Mouse (Mus musculus) common myeloid progenitor, adult 5-6 weeks (primary cell): ENCODE results near the gene Cc2d2a. TPM values are rescaled to one million over a fixed set of nuclear protein-coding genes. Genes with fewer than 3 reads are reported as not detected.

Experiments used
- ATAC-seq: replicated peaks from 2 replicates; pipeline ENCODE4 v1.8.0; 2016; ENCODE audit warnings: low read depth, mild to moderate bottlenecking, moderate TSS enrichment, inconsistent platforms; ENCODE audit not compliant: poor library complexity, severe bottlenecking
- total RNA-seq: library from RNA; stranded (forward); fragments of 200-1000, 187-1606 nt; gene quantifications from 2 replicates; pipeline ENCODE4 v1.2.3, GENCODE M21; 2017

Cc2d2a gene
- total RNA-seq, result 2.7 and 3.8 TPM in 2 replicates

DNA sequence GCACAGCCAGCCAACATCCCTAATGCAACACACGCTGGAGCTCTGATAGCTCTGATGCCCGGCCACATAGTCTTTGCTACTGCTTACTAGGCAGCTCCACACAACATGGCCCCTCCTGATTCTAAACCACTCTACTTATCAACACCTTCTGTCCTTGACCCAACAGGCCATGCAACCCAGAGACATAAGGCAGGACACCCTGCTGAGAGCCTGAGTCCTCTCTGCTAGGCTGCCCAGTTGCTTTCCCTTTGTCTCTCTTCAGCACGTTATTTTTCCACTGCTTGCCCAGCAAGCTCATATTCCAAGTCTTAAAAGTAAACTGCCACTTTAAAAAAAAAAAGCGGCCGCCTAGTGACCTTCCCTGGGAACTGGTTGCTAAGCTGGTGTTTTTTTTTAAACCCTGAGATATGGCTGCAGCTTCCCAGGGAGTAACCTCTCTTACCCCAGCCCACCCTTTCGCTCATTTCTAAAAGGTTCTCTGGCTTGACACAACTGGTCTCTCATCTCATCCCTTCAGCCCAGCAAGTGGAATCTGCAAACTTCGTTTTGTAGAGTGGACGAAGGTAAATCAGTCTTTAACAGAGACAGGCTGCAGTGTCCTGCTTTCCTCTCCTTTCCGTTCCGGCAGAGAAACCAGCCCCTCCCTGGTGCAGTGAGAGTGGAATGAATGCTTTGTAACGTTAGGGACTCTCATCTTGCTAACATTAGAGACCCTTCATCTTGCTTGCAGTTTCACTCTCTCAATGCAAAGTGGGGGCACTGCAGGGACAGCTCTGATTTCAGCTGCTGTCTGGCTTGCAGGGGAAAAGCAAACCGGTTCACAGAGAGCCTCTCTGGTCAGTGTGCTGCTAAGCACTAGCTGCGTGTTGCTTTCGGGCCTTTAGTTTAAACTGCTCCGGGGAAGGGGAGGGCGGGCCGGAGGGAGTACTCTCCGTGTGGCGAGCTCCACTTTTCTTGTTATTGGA, at the start of gene Cc2d2a:
TSS of gene Cc2d2a (plus strand) at position 350 of the 965 bp plus-strand sequence.
- peak; percentile 64 for ATAC-seq

DNA sequence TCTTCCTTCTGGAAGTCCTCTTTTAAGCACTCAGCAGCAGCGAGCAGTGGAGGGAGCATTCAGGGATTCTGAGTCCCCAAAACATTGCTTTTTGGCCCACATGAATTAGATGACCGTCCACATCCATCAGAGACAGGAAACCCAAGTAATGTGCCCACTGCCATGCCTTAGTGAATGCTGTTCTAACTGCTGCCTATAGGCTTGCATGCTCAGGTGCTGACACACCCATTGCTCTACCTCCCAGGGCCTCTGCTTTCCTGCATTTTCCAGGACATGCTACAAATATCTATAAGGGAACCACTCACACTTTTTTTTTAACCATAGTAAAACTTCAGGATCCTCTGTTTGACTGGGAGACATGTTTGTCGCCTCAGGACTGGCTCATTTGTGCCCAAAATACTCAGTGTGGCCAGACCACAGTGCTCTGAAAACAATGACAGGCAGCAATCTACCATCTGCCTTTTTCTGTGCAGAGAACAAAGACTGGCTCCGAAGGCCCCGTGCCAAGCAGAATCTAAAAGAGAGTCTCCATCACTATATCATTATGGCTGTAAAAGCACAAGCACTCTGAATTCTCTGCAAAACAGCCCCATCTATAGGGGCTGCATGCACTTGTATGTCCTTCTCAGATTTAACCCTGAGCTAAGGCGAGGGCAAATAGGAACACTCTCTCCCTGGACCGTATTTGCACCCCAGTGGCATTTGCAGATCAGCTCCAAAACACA, 40.4 kb upstream of the Cc2d2a start:
- no peak for ATAC-seq

DNA sequence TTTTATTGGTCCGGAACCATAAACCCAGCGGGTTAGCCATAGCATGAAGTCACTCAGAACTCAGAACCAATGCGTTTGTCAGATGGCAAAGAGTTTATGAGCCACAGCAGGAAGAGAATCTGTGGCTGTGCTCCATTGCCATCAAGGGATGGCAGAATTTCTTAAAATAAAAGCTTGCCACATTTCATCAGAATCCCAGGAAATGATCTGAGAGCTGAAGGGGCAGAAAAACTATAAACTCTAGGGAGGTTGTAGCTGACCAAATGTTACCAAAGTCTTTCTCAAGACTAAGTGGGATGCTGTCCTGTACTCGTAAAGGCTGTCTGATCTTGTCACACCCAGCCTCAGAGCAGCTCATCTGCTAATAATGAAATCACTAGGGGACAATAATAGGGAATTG, 36.7 kb upstream of the Cc2d2a start:
- no peak for ATAC-seq

DNA sequence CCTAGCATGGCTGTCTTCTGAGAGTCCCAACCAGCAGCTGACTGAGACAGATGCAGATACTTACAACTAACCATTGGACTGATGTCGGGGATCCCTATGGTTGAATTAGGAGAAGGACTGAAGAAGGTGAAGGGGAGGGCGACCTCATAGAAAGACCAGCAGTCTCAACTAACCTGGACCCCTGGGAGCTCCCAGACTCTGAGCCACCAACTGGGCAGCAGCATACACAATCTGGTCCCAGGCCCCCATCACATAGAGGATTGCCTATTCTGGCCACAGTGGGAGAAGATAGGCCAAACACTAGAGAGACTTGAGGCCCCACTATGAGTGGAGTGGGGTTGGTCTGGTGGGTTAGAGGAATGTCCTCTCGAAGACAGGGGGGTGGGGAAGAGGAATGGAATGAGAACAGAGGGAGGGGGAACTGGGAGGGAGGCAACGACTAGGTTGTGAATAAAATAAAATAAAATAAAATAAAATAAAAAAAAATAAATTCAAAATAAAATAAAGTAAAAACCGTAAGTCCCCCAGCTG, 28.0 kb upstream of the Cc2d2a start:
- ATAC-seq, result no peak

DNA sequence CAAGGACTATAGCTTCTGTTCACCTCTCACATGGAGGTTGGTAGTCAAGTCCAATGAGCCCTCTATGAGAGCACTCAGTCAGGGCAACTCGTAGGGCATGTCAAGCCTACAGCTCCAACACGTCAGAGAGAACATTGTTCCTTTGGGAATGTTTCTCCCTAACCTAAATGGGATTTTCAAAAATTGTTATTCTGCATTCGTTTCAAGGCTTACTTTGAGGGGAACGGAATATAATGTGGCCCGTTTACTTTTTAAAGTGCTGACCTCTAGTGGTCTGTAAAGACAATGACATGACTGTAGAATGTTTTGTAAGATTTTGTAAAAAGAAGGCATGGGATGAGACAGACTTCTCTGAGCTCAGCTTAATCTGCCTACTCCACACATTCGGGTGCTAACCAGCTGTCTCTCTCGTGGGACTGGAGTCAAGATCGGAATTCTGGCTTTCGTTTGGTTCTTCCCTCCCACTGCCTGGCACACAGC, 27.5 kb upstream of the Cc2d2a start:
- peak; percentile 94 for ATAC-seq

DNA sequence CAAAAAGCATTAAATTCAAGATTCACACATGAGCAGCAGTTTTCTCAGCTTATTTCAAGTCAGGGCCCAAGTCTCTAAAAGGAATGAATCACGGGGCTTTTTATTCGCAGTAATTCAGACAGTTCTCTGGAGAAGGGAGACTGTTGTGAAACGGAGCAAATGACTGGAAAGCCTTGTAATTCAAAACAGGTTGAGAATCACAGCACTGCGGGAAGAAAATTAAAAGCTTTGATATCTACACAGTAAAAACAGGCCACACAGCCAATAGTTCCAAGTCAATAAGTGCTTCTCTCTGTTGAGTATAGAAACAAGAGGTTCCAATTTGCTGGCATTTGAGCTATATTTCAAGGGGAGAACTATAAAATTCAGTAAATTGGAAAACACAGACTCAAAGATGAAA, 17.1 kb upstream of the Cc2d2a start:
- no peak for ATAC-seq

DNA sequence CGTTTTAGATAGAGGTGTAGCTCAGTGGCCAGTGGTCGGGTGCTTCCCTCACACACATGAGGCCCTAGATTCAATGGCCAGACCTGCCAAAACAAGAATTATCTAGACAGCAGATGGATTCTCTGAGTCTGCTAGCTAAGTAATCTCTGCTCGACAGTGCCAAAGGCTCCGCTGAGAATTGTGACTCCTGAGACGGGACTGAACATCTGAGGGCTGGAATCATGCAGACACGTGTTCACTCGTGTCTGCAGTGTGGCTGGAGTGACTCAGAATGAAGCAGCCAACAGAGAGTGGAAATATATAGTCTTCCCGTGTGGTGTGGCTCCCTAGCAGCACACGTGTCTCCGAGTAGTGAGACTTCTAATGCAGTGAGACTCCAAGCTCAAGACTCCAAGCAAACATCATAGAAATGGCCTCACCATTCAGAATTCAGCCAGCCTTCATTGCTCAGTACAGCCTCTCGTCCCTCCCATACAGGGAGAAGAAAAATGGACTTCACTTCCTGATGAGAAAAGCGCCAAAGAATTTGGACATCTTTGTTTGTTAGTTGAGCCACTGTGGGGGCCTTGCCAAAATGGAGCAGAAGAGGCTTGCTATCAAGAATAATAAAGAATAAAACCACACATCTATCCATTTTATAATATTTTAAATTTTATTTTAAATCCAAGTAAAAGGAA, 14.9 kb upstream of the Cc2d2a start:
- no peak for ATAC-seq

DNA sequence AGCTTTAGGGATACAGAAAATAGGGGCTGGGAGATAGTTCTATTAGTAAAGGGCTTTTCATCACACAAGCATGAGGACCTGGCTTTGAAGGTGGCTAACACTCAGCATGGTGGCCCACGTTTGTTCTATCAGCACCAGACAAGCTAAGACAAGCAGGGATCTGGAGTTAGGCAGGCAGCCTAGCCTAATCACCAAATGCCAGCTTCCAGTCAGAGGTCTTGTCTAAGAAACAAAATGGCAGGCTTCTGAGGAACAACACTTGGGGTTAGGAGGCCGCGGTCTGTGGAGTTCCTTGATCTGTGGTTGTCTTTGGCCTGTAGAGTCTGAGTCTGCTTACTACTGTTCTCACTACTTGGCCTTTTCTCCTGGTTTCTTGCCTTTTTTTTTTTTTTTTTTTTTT, 648 bp upstream of the Cc2d2a start:
- ATAC-seq, result no peak

DNA sequence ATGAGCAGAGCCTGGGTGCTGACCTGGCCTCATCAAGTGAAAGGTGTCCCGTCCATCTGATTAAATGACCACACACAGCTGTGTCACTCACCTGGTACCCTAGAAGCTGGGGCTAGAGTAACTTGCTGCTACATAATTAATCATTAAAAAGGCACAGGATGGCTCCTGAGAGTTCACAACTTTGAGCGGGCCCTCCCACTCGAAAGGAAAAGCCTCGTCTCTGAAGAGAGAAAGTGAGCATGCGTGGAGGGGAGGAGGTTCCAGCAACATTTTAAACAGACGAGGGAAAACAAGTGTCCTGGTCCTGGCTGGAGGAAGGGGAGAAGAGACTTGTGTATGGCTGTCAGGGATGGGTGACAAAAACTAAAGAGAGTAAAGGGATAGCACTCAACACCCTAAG, 1.4 kb downstream of the Cc2d2a start:
- ATAC-seq, result no peak

DNA sequence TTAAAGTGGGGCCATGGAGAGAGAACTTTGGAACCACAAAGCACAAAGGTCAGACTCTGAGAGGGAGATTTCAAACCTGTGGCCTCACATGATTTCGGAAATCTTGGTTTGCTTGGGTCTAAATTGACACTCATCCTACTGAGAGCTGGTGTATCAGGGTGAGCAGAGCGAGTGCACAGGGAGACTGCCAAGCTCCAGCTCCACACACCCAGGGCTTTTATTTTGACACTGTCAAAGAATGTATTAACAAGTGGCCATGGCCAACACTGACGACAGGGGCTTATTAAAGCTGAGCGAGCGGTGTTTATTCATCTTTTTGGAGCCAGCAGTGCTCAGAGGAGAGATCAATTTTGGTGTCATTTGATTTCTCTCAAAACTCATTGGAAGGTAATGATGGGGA, 3.0 kb downstream of the Cc2d2a start:
- ATAC-seq, result no peak

DNA sequence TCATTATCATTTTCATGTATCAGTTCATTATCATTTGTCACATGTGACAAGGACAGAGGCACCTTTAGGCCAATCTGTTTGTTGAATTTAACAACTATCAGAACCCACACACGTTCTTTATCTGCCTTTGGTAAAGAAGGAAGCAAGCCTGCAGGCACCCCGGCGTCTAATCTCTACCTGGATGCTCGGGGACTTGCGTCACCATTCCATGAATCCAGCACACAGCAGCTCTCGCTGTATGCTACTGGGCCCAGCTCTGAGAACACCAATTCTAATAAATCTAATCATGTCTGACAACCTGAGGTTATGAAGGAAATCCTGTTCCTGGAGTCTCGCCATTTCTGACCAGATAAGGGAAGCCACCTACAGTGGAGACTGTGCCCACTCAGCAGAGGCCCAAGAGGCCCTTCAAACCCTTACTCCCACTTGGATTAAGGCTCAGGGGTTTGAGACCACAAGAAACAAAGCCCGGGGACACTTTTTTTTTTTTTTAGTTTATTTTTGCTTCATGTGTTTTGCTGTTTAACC, 7.0 kb downstream of the Cc2d2a start:
- ATAC-seq, result peak; percentile 41

DNA sequence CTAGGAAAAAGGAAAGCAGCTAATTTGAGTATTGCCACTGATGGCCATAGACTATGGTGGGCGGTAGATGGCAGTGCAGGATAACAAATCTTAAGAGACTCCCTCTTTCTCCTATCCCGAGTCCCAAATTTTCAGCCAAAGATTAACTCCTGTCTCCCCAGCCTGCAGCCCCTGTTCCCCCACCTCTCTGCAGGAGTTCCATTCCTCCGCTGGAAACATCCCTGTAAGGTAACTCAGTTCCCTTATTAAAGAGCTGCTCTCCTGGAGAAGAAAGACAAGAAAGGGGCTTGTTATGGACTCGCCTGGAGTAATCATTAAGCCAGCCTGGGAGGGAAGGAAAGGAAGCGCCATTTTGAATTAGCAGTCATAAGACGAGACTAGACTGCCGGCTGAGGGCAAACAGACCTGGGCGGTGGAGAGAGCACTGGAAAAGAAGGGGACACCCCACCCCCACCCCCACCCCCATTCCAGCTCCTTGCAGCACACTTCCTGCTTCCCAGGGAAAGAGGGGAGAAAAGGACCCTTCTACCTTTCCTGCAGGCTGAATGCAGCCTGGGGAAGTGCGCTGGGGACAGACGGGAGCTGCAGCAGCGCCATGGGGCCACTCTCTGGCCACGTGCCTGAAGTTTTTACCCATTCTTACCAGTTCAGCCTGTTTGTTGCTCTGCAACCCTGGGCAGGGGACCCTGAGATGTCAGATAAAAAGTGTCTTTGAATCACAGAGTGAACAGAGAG, 10.2 kb downstream of the Cc2d2a start:
- peak; percentile 71 for ATAC-seq

DNA sequence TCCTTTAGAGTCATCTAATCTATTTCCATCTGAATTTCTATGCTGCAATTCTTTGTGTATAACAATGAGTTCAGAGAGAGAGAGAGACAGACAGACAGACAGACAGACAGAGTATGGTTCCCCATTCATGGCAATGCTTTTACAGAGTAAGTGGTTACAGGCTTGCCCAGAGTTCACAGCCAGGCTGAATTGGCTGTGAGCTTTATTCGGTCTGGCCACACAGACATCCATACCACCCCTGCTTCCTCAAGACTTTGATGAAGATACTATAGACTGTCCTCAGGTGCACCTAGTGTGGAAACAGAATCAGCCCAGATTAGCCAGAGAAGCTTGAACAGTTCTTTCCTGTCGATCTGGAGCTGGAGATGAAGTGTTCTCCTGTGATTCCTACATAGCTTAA, 10.9 kb downstream of the Cc2d2a start:
- ATAC-seq, result no peak

DNA sequence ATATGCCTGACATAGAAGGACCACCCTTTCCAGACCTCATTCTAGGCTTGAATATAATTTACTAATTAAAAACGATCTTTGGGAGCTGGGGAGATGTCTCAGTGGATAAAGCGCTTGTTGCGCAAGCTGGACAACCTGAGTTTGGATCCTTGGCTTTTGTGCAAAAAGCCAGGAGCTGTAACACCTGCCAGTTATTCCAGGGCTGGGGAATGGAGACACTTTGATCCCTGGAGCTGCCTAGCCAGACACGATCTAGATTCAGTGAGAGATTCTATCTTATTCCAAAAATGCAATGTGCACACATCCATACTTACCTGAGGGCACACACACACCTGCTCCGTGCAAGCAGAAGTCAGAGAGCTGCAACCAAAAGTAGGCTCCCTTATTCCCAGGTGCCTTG, 23.3 kb downstream of the Cc2d2a start:
- ATAC-seq, result no peak

DNA sequence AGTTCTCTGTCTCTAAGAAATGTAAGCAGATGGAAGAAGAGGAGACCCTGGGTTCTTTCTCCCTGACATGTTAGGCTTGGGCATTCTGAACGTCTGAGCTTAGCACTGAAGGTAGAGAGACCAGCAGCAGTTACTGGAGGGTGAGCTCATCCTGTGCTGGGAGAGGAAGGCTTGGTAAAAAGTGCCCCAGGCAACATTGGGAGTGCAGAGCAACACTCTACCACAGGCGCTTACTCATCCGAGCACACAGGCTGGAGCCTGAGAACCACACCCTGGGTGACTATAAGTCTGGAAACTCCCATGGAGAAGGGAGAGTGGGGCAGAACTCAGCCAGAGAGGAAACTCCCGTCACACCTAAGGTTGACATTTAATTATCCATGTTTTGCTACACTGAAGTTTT, 30.3 kb downstream of the Cc2d2a start:
- ATAC-seq, result no peak

DNA sequence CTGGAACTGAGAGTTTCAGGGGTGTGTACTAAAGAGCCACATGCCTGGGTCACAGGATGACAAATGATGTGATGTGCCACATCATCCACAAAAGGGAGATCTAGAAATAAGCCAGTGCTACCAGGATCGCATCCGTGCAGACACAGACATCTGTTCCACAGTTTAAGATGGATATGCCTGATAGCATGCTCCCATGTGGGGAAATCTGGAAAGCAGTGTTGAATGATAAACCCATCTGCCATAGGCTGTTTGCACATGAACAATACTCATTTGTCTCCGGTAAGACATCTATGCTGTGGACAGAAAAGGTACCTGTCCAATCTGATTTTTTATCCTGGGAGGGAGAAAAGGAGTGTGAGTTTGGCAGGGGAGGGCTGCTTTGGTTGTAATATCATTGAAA, 35.0 kb downstream of the Cc2d2a start:
- ATAC-seq, result no peak

DNA sequence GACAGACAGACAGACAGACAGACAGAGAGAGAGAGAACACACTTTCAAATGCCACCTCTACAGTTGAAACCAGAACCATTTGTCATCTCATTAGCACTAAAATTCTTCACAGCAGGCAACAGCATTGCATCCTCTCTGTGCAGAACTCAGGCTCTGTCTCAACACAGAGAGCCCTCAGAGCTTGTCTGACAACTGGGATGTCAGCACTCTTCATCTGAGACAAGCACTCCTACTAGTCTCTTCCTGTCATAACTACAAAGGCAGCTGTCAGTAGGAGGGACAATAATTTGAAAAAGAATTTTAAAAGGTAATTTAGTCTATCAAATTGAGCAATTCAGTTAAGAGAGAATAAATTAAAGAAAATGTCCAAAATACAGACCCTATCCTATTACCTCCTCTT, 37.1 kb downstream of the Cc2d2a start:
- no peak for ATAC-seq

DNA sequence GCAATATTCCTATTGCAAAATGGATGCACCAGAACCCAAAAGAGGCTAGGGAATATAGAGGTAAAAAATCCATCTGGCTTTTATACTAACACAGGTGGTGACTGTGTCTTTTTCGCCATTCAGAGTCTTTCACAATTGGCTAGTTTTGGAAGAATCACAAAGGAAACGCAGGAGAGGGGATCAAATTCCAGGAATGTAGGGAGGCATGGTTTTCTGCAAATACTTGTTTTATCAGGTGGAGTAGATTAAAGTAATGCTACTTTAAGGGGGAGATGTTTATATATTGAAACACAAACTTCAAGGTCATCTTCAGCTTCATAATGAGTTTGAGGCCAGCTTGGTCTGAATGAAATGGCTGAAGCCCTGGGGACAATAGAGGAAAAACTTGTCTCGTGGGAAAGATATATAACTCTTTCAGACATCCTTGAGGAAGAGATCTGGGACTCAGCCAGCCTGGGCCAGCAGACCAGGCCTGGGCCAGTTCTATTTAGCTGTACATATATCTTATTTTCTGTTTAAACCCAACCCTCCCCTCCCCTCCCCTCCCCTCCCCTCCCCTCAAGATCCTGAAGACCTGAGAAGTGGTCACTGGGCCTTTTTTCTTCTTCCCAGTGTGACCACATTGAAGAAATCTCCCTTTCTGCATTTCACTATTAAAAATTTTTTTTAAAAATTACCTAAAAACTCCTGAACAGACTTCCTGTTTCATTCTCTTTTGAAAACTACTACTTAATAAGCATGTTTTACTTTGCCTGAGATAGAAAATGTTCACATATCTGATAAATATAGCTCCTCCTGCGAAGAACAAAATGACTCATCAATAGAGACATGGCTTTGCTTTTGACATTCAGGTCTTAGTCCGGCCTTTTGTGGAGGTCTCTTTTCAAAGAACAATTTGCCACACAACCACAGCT, 59.6 kb downstream of the Cc2d2a start:
- no peak for ATAC-seq

DNA sequence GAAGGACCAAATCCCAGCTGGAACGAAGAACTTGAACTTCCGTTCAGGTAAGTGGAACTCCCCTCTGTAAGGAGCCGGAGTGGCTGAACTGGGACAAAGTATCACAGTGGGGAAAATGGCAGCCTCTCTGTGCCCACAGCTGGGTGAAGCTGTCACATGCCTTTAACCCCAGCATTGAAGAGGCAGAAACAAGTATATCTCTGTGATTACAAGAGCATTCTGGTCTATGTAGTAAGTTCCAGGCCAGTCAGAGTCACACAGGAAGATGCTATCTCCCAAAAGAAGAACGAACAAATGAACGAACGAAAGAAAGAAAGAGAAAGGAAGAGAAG, 60.3 kb downstream of the Cc2d2a start:
- ATAC-seq, result no peak
